Mouse (Mus musculus) adrenal gland, postnatal 0 days (tissue): ENCODE data around the gene Myo15. TPM values are rescaled to one million over a fixed set of nuclear protein-coding genes. Genes with fewer than 3 reads are reported as not detected.

Experiments
- polyA plus RNA-seq: library from polyadenylated mRNA; unstranded; fragments of >200 nt; fragmentation: Nextera tagmentation; extraction: Ambion mirVana; gene quantifications from 2 replicates; pipeline ENCODE4 v1.2.1, GENCODE M21; 2015

Myo15 gene
- polyA plus RNA-seq, result 0.17 and 0.39 TPM in 2 replicates

GRCm38 (mm10) chr11:60469039-60469438, at the start of gene Myo15:
Gene Myo15 (plus strand): TSS chr11:60469339.

GRCm38 (mm10) chr11:60454080-60454744, 14.9 kb upstream of the Myo15 start, which contains the start of gene Drg2:
Gene Drg2 (plus strand): TSS chr11:60454591.

GRCm38 (mm10) chr11:60536180-60536858, 67.2 kb downstream of the Myo15 start, which contains the start of gene Alkbh5:
Gene Alkbh5 (plus strand): TSS chr11:60536381.

Other genes starting within 250 kb of the Myo15 start
- gene Srebf1, start 246.8 kb upstream of the Myo15 start, polyA plus RNA-seq, result 38.7 and 59.4 TPM in 2 replicates
- 20.9 and 23.0 TPM in 2 replicates for gene Tom1l2, start 116.4 kb upstream of the Myo15 start, polyA plus RNA-seq
- gene Drc3, start 116.0 kb upstream of the Myo15 start, polyA plus RNA-seq, result 1.7 and 1.8 TPM in 2 replicates
- 13.4 and 19.4 TPM in 2 replicates for gene Gid4, start 52.2 kb upstream of the Myo15 start, polyA plus RNA-seq
- 29.5 and 36.3 TPM in 2 replicates for gene Atpaf2, start 50.9 kb upstream of the Myo15 start, polyA plus RNA-seq
- 54.9 and 71.7 TPM in 2 replicates for gene Drg2, start 14.7 kb upstream of the Myo15 start, polyA plus RNA-seq
- gene Alkbh5, start 67.0 kb downstream of the Myo15 start, polyA plus RNA-seq, result 25.8 and 38.5 TPM in 2 replicates
- gene Llgl1, start 230.4 kb downstream of the Myo15 start, polyA plus RNA-seq, result 19.4 and 21.3 TPM in 2 replicates